Mouse (Mus musculus): ENCODE data around the gene Card19. TPM values are rescaled to one million over a fixed set of nuclear protein-coding genes. Genes with fewer than 3 reads are reported as not detected.

The Card19 gene
- polyA plus RNA-seq, 1 experiment from 2014 or later, result 82.2 TPM

- Histone ChIP-seq H3K9me3 (replicated peaks) (no peaks in the 10 kb centered on the region), H3K4me1 (peaks cover 18% of the 10 kb centered on the region), H3K4me3 (replicated peaks) (no peak overlapping the region), H3K27me3 (no peaks in the 10 kb centered on the region), H3K4me2 (replicated peaks) (no peak overlapping the region), H3K36me3 (peaks cover 8% of the 10 kb centered on the region), H3K9ac (no peak overlapping the region), H3K27ac (replicated peaks) (no peak overlapping the region)
- WGBS, result 96% methylated on average over 13 of the region's 13 CpGs
- ATAC-seq (ENCODE audit: insufficient number of reproducible peaks, low FRiP score, low TSS enrichment, low read depth), result no peak
Measured at GRCm38 (mm10) chr13:49194811-49195210, 21.0 kb downstream of the Card19 start.

GRCm38 (mm10) chr13:49193650-49194049, 22.2 kb downstream of the Card19 start:
- Histone ChIP-seq H3K4me1 (peaks cover 29% of the 10 kb centered on the region), H3K9me3 (replicated peaks) (no peaks in the 10 kb centered on the region), H3K27ac (replicated peaks) (no peak overlapping the region), H3K4me2 (replicated peaks) (no peak overlapping the region), H3K27me3 (no peaks in the 10 kb centered on the region), H3K9ac (no peak overlapping the region), H3K4me3 (replicated peaks) (no peak overlapping the region), H3K36me3 (peaks cover 8% of the 10 kb centered on the region)
- 94% methylated on average over 17 of the region's 17 CpGs for whole genome bisulfite sequencing
- ATAC-seq (ENCODE audit: insufficient number of reproducible peaks, low FRiP score, low TSS enrichment, low read depth), result no peak

- Histone ChIP-seq H3K9me3 (replicated peaks) (no peaks in the 10 kb centered on the region), H3K4me1 (peaks cover 39% of the 10 kb centered on the region), H3K4me3 (replicated peaks) (no peak overlapping the region), H3K36me3 (peaks cover 8% of the 10 kb centered on the region), H3K27ac (replicated peaks) (no peak overlapping the region), H3K4me2 (replicated peaks) (no peak overlapping the region), H3K9ac (no peak overlapping the region), H3K27me3 (no peaks in the 10 kb centered on the region)
- 66% methylated on average over 16 of the region's 16 CpGs for WGBS
- ATAC-seq (ENCODE audit: insufficient number of reproducible peaks, low FRiP score, low TSS enrichment, low read depth), result no peak
Measured at GRCm38 (mm10) chr13:49192156-49192855, 23.5 kb downstream of the Card19 start.

GRCm38 (mm10) chr13:49191673-49192035, 24.2 kb downstream of the Card19 start:
- 61% methylated on average over 5 of the region's 5 CpGs for WGBS
- ATAC-seq (ENCODE audit: insufficient number of reproducible peaks, low FRiP score, low TSS enrichment, low read depth), result no peak
- H3K4me3 ChIP-seq (replicated peaks), result no peak overlapping the region

GRCm38 (mm10) chr13:49190876-49191672, 24.8 kb downstream of the Card19 start:
- no peak for ATAC-seq (ENCODE audit: insufficient number of reproducible peaks, low FRiP score, low TSS enrichment, low read depth)
- H3K9me3 ChIP-seq (replicated peaks), result no peaks in the 10 kb centered on the region
- no peak overlapping the region for H3K9ac ChIP-seq
- peaks cover 5% of the 10 kb centered on the region for H3K36me3 ChIP-seq
- peaks cover 48% of the 10 kb centered on the region for H3K4me1 ChIP-seq
- no peak overlapping the region for H3K27ac ChIP-seq (replicated peaks)
- WGBS, result 78% methylated on average over 7 of the region's 7 CpGs
- H3K4me3 ChIP-seq (replicated peaks), result no peak overlapping the region
- H3K27me3 ChIP-seq, result no peaks in the 10 kb centered on the region
- H3K4me2 ChIP-seq (replicated peaks), result no peak overlapping the region

More at GRCm38 (mm10) chr13:49191673-49192035, 24.2 kb downstream of the Card19 start:
- H3K9me3 ChIP-seq (replicated peaks), result no peaks in the 10 kb centered on the region
- peaks cover 44% of the 10 kb centered on the region for H3K4me1 ChIP-seq
- no peak overlapping the region for H3K4me2 ChIP-seq (replicated peaks)
- H3K27me3 ChIP-seq, result no peaks in the 10 kb centered on the region
- H3K9ac ChIP-seq, result no peak overlapping the region
- no peak overlapping the region for H3K27ac ChIP-seq (replicated peaks)
- peaks cover 8% of the 10 kb centered on the region for H3K36me3 ChIP-seq

GRCm38 (mm10) chr13:49189970-49190870, 25.6 kb downstream of the Card19 start:
- Histone ChIP-seq H3K4me1 (peaks cover 48% of the 10 kb centered on the region), H3K27ac (replicated peaks) (no peak overlapping the region), H3K4me3 (replicated peaks) (no peak overlapping the region), H3K9ac (no peak overlapping the region), H3K9me3 (replicated peaks) (no peaks in the 10 kb centered on the region), H3K27me3 (no peaks in the 10 kb centered on the region), H3K4me2 (replicated peaks) (no peak overlapping the region), H3K36me3 (no peaks in the 10 kb centered on the region)
- ATAC-seq (ENCODE audit: insufficient number of reproducible peaks, low FRiP score, low TSS enrichment, low read depth), result no peak
- WGBS, result 69% methylated on average over 12 of the region's 12 CpGs

GRCm38 (mm10) chr13:49188966-49189360, 26.9 kb downstream of the Card19 start:
- H3K9me3 ChIP-seq (replicated peaks), result no peaks in the 10 kb centered on the region
- H3K9ac ChIP-seq, result no peak overlapping the region
- H3K36me3 ChIP-seq, result no peaks in the 10 kb centered on the region
- peaks cover 48% of the 10 kb centered on the region for H3K4me1 ChIP-seq
- no peak overlapping the region for H3K4me3 ChIP-seq (replicated peaks)
- H3K27me3 ChIP-seq, result no peaks in the 10 kb centered on the region
- no peak for ATAC-seq (ENCODE audit: insufficient number of reproducible peaks, low FRiP score, low TSS enrichment, low read depth)
- H3K27ac ChIP-seq (replicated peaks), result no peak overlapping the region
- H3K4me2 ChIP-seq (replicated peaks), result peak overlapping the region; percentile 97; the same call in 1 of the 2 replicates
- WGBS, result 38% methylated on average over 2 of the region's 2 CpGs

- H3K27ac ChIP-seq (replicated peaks), result no peak overlapping the region
- H3K4me3 ChIP-seq (replicated peaks), result peak overlapping the region; percentile 85
- WGBS, result 14% methylated on average over 15 of the region's 15 CpGs
- H3K36me3 ChIP-seq, result no peaks in the 10 kb centered on the region
- ATAC-seq (ENCODE audit: insufficient number of reproducible peaks, low FRiP score, low TSS enrichment, low read depth), result no peak
- no peaks in the 10 kb centered on the region for H3K9me3 ChIP-seq (replicated peaks)
- H3K27me3 ChIP-seq, result no peaks in the 10 kb centered on the region
- peak overlapping the region; percentile 97 for H3K4me2 ChIP-seq (replicated peaks)
- H3K9ac ChIP-seq, result peak overlapping the region; percentile 53; the same call in 1 of the 2 replicates
- peaks cover 48% of the 10 kb centered on the region for H3K4me1 ChIP-seq
Measured at GRCm38 (mm10) chr13:49188219-49188965, 27.4 kb downstream of the Card19 start.

- peak; percentile 92 for ATAC-seq (ENCODE audit: insufficient number of reproducible peaks, low FRiP score, low TSS enrichment, low read depth)
- H3K9me3 ChIP-seq (replicated peaks), result no peaks in the 10 kb centered on the region
- H3K4me3 ChIP-seq (replicated peaks), result peak within 1 kb of the TSS; percentile 85
- H3K4me2 ChIP-seq (replicated peaks), result peak within 1 kb of the TSS; percentile 97
- peaks cover 48% of the 10 kb centered on the region for H3K4me1 ChIP-seq
- no peaks in the 10 kb centered on the region for H3K27me3 ChIP-seq
- H3K27ac ChIP-seq (replicated peaks), result peak within 1 kb of the TSS; percentile 79
- H3K9ac ChIP-seq, result peak within 1 kb of the TSS; percentile 53
- H3K36me3 ChIP-seq, result no peaks in the 10 kb centered on the region
- under 1% methylated on average over 81 of the region's 87 CpGs for WGBS
Measured at GRCm38 (mm10) chr13:49187288-49188218, 28.3 kb downstream of the Card19 start, which contains the start of gene Ninj1. Gene Ninj1, plus strand, starts transcription at chr13:49187485.

All from embryonic facial prominence, embryonic 15.5 days (tissue).